Mouse (Mus musculus) embryonic facial prominence, embryonic 14.5 days (tissue): Measurements from ENCODE around the gene Ankrd22. TPM values are rescaled to one million over a fixed set of nuclear protein-coding genes. Genes with fewer than 3 reads are reported as not detected.
"Not testable (repeated sequence)": the region's sequence is repeated elsewhere in the genome, so short reads cannot be mapped to it uniquely, and the experiment has no call there.

ENCODE experiments used
- ATAC-seq: fragments of 200-750 bp; cut with Nextera tagmentation; 2 replicates; pipeline ENCODE4 v1.8.0; 2017; ENCODE audit warnings: low read depth, moderate number of reproducible peaks, moderate TSS enrichment
- DNase-seq: peaks from one replicate; pipeline ENCODE4 v3.0.0-alpha.2; 2015; ENCODE audit warnings: low spot score
- H3K27ac ChIP-seq: fragments of 300-500 bp; sonication (generic); replicated peaks from 2 replicates; pipeline ENCODE4 v1.5.1; 2014; ENCODE audit warnings: low read depth, mild to moderate bottlenecking, low read length, moderate library complexity
- H3K27me3 ChIP-seq: fragments of 300-500 bp; sonication (generic); replicated peaks from 2 replicates; pipeline ENCODE4 v1.6.1; 2014; ENCODE audit warnings: low read length; ENCODE audit not compliant: control insufficient read depth, insufficient read depth
- H3K36me3 ChIP-seq: fragments of 300-500 bp; sonication (generic); 2 replicates; pipeline ENCODE4 v1.6.1; 2014; ENCODE audit warnings: low read length, mixed read lengths; ENCODE audit not compliant: control insufficient read depth, insufficient read depth
- H3K4me1 ChIP-seq: fragments of 300-500 bp; sonication (generic); 2 replicates; pipeline ENCODE4 v1.6.1; 2014; ENCODE audit warnings: antibody characterized with exemption, low read length; ENCODE audit not compliant: control insufficient read depth, insufficient read depth
- H3K4me2 ChIP-seq: fragments of 300-500 bp; sonication (generic); 2 replicates; pipeline ENCODE4 v1.6.1; 2014; ENCODE audit warnings: low read depth, mild to moderate bottlenecking, low read length, moderate library complexity, mixed read lengths
- H3K4me3 ChIP-seq: fragments of 300-500 bp; sonication (generic); 2 replicates; pipeline ENCODE4 v1.5.1; 2014; ENCODE audit warnings: low read depth, mild to moderate bottlenecking, low read length
- H3K9ac ChIP-seq: fragments of 300-500 bp; sonication (generic); 2 replicates; pipeline ENCODE4 v1.6.1; 2014; ENCODE audit warnings: low read depth, mild to moderate bottlenecking, low read length, moderate library complexity, mixed read lengths
- H3K9me3 ChIP-seq: fragments of 300-500 bp; sonication (generic); 2 replicates; pipeline ENCODE4 v1.6.1; 2016; ENCODE audit warnings: low read length; ENCODE audit not compliant: control insufficient read depth
- WGBS: fragments of 180-500 bp; shearing (Covaris S2); extraction: QIAGEN DNeasy Blood & Tissue Kit; methylation state at CpG from one replicate; pipeline ENCODE4 v1.1.7; 2014; 5-methylcytosine and 5-hydroxymethylcytosine counted together
- polyA plus RNA-seq: library from polyadenylated mRNA; unstranded; fragments of >200 nt; fragmentation: Nextera tagmentation; extraction: Ambion mirVana; gene quantifications from 2 replicates; pipeline ENCODE4 v1.2.1, GENCODE M21; 2014

The Ankrd22 gene
- polyA plus RNA-seq, 1 experiment from 2014 or later = 2.8 TPM

GRCm38 (mm10) chr19:34206128-34206527 lies 40.3 kb upstream of the Ankrd22 start:
- H3K27me3 ChIP-seq, ATAC-seq, H3K9ac ChIP-seq, DNase-seq, H3K4me3 ChIP-seq, H3K9me3 ChIP-seq, H3K4me2 ChIP-seq, H3K36me3 ChIP-seq, H3K27ac ChIP-seq, H3K4me1 ChIP-seq: not testable (repeated sequence)
- WGBS = 76% methylated on average over 3 of the region's 4 CpGs

GRCm38 (mm10) chr19:34202668-34203067 lies 36.8 kb upstream of the Ankrd22 start:
- no peaks in the 10 kb centered on the region for H3K36me3 ChIP-seq
- WGBS = 50% methylated on average over 2 of the region's 2 CpGs
- no peaks in the 10 kb centered on the region for H3K27me3 ChIP-seq
- H3K27ac ChIP-seq = no peak overlapping the region
- no peak overlapping the region for H3K4me3 ChIP-seq
- no peak overlapping the region for H3K9ac ChIP-seq
- no peaks in the 10 kb centered on the region for H3K4me1 ChIP-seq
- ATAC-seq (no peak), DNase-seq (no peak)
- no peaks in the 10 kb centered on the region for H3K9me3 ChIP-seq
- no peak overlapping the region for H3K4me2 ChIP-seq

- ATAC-seq = no peak
These were observed 33.6 kb upstream of the Ankrd22 start for GRCm38 (mm10) chr19:34199488-34199887.

GRCm38 (mm10) chr19:34198901-34199300 lies 33.0 kb upstream of the Ankrd22 start:
- ATAC-seq = no peak
- 73% methylated on average over 4 of the region's 4 CpGs for WGBS
- Histone ChIP-seq H3K9ac (no peak overlapping the region), H3K36me3 (no peaks in the 10 kb centered on the region), H3K4me1 (peaks cover 13% of the 10 kb centered on the region), H3K27ac (no peak overlapping the region), H3K9me3 (no peaks in the 10 kb centered on the region), H3K4me2 (no peak overlapping the region), H3K27me3 (no peaks in the 10 kb centered on the region), H3K4me3 (no peak overlapping the region)
- no peak for DNase-seq

More at GRCm38 (mm10) chr19:34199488-34199887, 33.6 kb upstream of the Ankrd22 start:
- DNase-seq = no peak
- no peaks in the 10 kb centered on the region for H3K36me3 ChIP-seq
- no peak overlapping the region for H3K9ac ChIP-seq
- no peaks in the 10 kb centered on the region for H3K9me3 ChIP-seq
- H3K4me1 ChIP-seq = peaks cover 7% of the 10 kb centered on the region
- H3K4me3 ChIP-seq = no peak overlapping the region
- no peak overlapping the region for H3K27ac ChIP-seq
- H3K4me2 ChIP-seq = no peak overlapping the region
- WGBS = 40% methylated on average over 2 of the region's 2 CpGs
- H3K27me3 ChIP-seq = no peaks in the 10 kb centered on the region

GRCm38 (mm10) chr19:34198066-34198465 lies 32.2 kb upstream of the Ankrd22 start:
- no peak overlapping the region for H3K27ac ChIP-seq
- DNase-seq (no peak), ATAC-seq (no peak)
- WGBS = 100% methylated on average over 1 of the region's 1 CpGs
- H3K27me3 ChIP-seq = no peaks in the 10 kb centered on the region
- H3K36me3 ChIP-seq = no peaks in the 10 kb centered on the region
- no peak overlapping the region for H3K9ac ChIP-seq
- H3K9me3 ChIP-seq = no peaks in the 10 kb centered on the region
- no peak overlapping the region for H3K4me2 ChIP-seq
- peaks cover 21% of the 10 kb centered on the region for H3K4me1 ChIP-seq
- no peak overlapping the region for H3K4me3 ChIP-seq

- Histone ChIP-seq H3K9me3 (no peaks in the 10 kb centered on the region), H3K27ac (no peak overlapping the region; the same call in 1 of the 2 replicates), H3K4me3 (no peak overlapping the region), H3K4me2 (0 out of 2 replicates have a peak overlapping the region, but pooled peaks have one; percentile 98), H3K36me3 (no peaks in the 10 kb centered on the region), H3K9ac (no peak overlapping the region), H3K4me1 (peaks cover 21% of the 10 kb centered on the region), H3K27me3 (no peaks in the 10 kb centered on the region)
- DNase-seq = peak; percentile 23
- 21% methylated on average over 2 of the region's 2 CpGs for WGBS
- no peak for ATAC-seq
These were observed 29.2 kb upstream of the Ankrd22 start for GRCm38 (mm10) chr19:34195031-34195430.

GRCm38 (mm10) chr19:34194132-34194745 lies 28.4 kb upstream of the Ankrd22 start:
- Histone ChIP-seq H3K4me2 (peak overlapping the region; percentile 98), H3K9ac (no peak overlapping the region), H3K27me3 (no peaks in the 10 kb centered on the region), H3K4me1 (peaks cover 21% of the 10 kb centered on the region), H3K36me3 (no peaks in the 10 kb centered on the region), H3K9me3 (no peaks in the 10 kb centered on the region), H3K27ac (no peak overlapping the region), H3K4me3 (peak overlapping the region; percentile 73; the same call in 1 of the 2 replicates)
- no peak for DNase-seq
- WGBS = 70% methylated on average over 6 of the region's 6 CpGs
- no peak for ATAC-seq

- Histone ChIP-seq H3K27me3 (no peaks in the 10 kb centered on the region), H3K4me1 (peaks cover 21% of the 10 kb centered on the region), H3K9me3 (no peaks in the 10 kb centered on the region), H3K27ac (no peak overlapping the region), H3K4me3 (peak overlapping the region; percentile 73), H3K36me3 (no peaks in the 10 kb centered on the region), H3K4me2 (peak overlapping the region; percentile 98), H3K9ac (no peak overlapping the region)
- 37% methylated on average over 9 of the region's 9 CpGs for WGBS
- DNase-seq (no peak), ATAC-seq (no peak)
These were observed 27.8 kb upstream of the Ankrd22 start for GRCm38 (mm10) chr19:34193683-34194082.

- Histone ChIP-seq H3K27ac (peak overlapping the region; percentile 74; the same call in 1 of the 2 replicates), H3K9me3 (no peaks in the 10 kb centered on the region), H3K9ac (peak overlapping the region; percentile 76; the same call in 1 of the 2 replicates), H3K4me3 (peak overlapping the region; percentile 73), H3K4me2 (peak overlapping the region; percentile 98), H3K4me1 (peaks cover 21% of the 10 kb centered on the region), H3K36me3 (no peaks in the 10 kb centered on the region), H3K27me3 (no peaks in the 10 kb centered on the region)
- WGBS = 1% methylated on average over 9 of the region's 9 CpGs
- ATAC-seq (no peak), DNase-seq (peak; percentile 48)
These were observed 27.3 kb upstream of the Ankrd22 start for GRCm38 (mm10) chr19:34193149-34193548.
